Mouse (Mus musculus) kidney, postnatal 25 days (tissue): ENCODE measurements around the gene Nup214.

Source experiments
- DNase-seq, 2 experiments: peaks; one replicate each; pipeline ENCODE4 v3.0.0; 2021; ENCODE audit warnings: mixed read lengths in 2 of 2

The Nup214 gene

GRCm38 (mm10) chr2:32078522-32078921 is 104.3 kb downstream of the Nup214 start:
- DNase-seq = peak; percentile 35 to 72

- no peak for DNase-seq
Observed at GRCm38 (mm10) chr2:32079191-32079725, 105.0 kb downstream of the Nup214 start.

GRCm38 (mm10) chr2:32080681-32081080 is 106.4 kb downstream of the Nup214 start:
- DNase-seq = no peak

- DNase-seq = no peak
Observed at GRCm38 (mm10) chr2:32081296-32081929, 107.2 kb downstream of the Nup214 start.

GRCm38 (mm10) chr2:32082229-32082628 is 108.0 kb downstream of the Nup214 start:
- DNase-seq = no peak

GRCm38 (mm10) chr2:32083159-32084011 is 109.1 kb downstream of the Nup214 start:
- DNase-seq = peak; percentile 42 to 63

- DNase-seq = peak; percentile 17 to 60
Observed at GRCm38 (mm10) chr2:32084111-32084871, 110.1 kb downstream of the Nup214 start, which contains the start of gene Fam78a. Gene Fam78a, minus strand, starts transcription at chr2:32084857.

- no peak for DNase-seq
Observed at GRCm38 (mm10) chr2:32084872-32085199, 110.6 kb downstream of the Nup214 start.

GRCm38 (mm10) chr2:32085231-32085630 is 111.0 kb downstream of the Nup214 start:
- DNase-seq = no peak

GRCm38 (mm10) chr2:32087606-32088005 is 113.4 kb downstream of the Nup214 start:
- DNase-seq = no peak

- no peak for DNase-seq
Observed at GRCm38 (mm10) chr2:32088372-32088981, 114.2 kb downstream of the Nup214 start.

GRCm38 (mm10) chr2:32089606-32090005 is 115.4 kb downstream of the Nup214 start:
- DNase-seq = no peak

GRCm38 (mm10) chr2:32090145-32090544 is 115.9 kb downstream of the Nup214 start:
- DNase-seq = no peak

- peak in 1 of 2 experiments; percentile 72 for DNase-seq
Observed at GRCm38 (mm10) chr2:32091956-32092355, 117.7 kb downstream of the Nup214 start.

- DNase-seq = no peak
Observed at GRCm38 (mm10) chr2:32094001-32094707, 119.9 kb downstream of the Nup214 start.

GRCm38 (mm10) chr2:32095351-32096121 is 121.3 kb downstream of the Nup214 start, which contains the start of gene Plpp7:
Gene Plpp7, plus strand, starts transcription at chr2:32095528.
- DNase-seq = peak; percentile 52 to 79

GRCm38 (mm10) chr2:32096122-32096420 is 121.8 kb downstream of the Nup214 start:
- DNase-seq = no peak

- no peak for DNase-seq
Observed at GRCm38 (mm10) chr2:32102944-32103343, 128.7 kb downstream of the Nup214 start.

- no peak for DNase-seq
Observed at GRCm38 (mm10) chr2:32103557-32103956, 129.3 kb downstream of the Nup214 start.
